Mouse (Mus musculus): Measurements from ENCODE around the gene Vamp1. TPM values are rescaled to one million over a fixed set of nuclear protein-coding genes. Genes with fewer than 3 reads are reported as not detected.
A peak's percentile ranks its signal among the peaks of the same experiment; 100 is the strongest.

Gene Vamp1
- polyA plus RNA-seq, 1 experiment from 2014 or later, result 5.5 TPM

DNA sequence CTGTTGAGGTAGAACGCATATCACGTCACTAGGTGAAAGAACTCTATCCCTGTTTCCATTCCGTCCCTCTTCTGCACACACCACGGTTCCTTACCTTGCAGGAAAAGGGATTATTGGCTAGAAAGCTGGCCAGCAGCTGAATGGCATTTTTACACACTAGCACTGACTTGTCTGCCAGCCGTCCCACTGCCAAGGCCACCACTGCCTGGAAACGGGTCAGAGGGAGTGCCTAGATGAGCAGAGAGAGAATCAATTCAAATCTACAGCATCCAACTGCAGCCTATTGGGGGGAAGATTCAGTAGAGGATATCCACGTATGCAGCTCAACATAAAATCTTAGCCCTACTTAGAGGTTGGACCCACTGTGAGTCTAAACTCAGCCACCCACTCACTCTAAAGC, 35.8 kb upstream of the Vamp1 start:
- Histone ChIP-seq H3K9ac (replicated peaks; ENCODE audit: low read length) (no peak overlapping the region), H3K27me3 (ENCODE audit: control insufficient read depth, insufficient read depth, low read length) (no peaks in the 10 kb centered on the region), H3K36me3 (ENCODE audit: control insufficient read depth, insufficient read depth, low read length) (peaks cover 96% of the 10 kb centered on the region), H3K4me2 (ENCODE audit: low read length) (no peak overlapping the region), H3K27ac (replicated peaks; ENCODE audit: low read depth, low read length) (no peak overlapping the region), H3K9me3 (ENCODE audit: control insufficient read depth, low read length) (no peaks in the 10 kb centered on the region), H3K4me3 (replicated peaks; ENCODE audit: low read depth, low read length) (no peak overlapping the region), H3K4me1 (ENCODE audit: control insufficient read depth, insufficient read depth, low read length) (no peaks in the 10 kb centered on the region)
- no peak for DNase-seq
- 93% methylated on average over 7 of the region's 7 CpGs for WGBS
- ATAC-seq (ENCODE audit: low FRiP score, low TSS enrichment), result no peak

DNA sequence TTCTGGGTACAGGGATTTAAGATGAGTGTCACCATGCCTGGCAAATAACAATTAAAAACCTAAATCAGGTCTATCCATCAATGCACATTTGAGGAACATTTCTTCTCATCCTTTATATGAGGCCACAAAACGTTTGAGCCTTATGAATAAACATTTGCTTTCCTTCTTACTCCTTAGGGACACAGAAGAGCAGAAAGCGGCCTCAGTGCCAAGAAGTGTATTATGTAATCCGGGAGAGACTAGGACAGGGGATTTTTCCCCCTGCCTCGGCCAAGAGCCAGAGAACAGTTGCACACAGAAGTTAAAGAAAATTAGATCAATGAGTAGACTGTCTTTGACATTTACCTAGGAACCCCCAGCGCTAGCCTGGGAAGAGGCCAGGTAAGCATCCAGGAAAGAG, 33.2 kb upstream of the Vamp1 start:
- Histone ChIP-seq H3K27ac (replicated peaks; ENCODE audit: low read depth, low read length) (no peak overlapping the region), H3K27me3 (ENCODE audit: control insufficient read depth, insufficient read depth, low read length) (no peaks in the 10 kb centered on the region), H3K9ac (replicated peaks; ENCODE audit: low read length) (no peak overlapping the region), H3K36me3 (ENCODE audit: control insufficient read depth, insufficient read depth, low read length) (peaks cover 96% of the 10 kb centered on the region), H3K4me3 (replicated peaks; ENCODE audit: low read depth, low read length) (no peak overlapping the region), H3K9me3 (ENCODE audit: control insufficient read depth, low read length) (no peaks in the 10 kb centered on the region), H3K4me2 (ENCODE audit: low read length) (no peak overlapping the region), H3K4me1 (ENCODE audit: control insufficient read depth, insufficient read depth, low read length) (no peaks in the 10 kb centered on the region)
- WGBS, result 63% methylated on average over 5 of the region's 5 CpGs
- DNase-seq (no peak), ATAC-seq (ENCODE audit: low FRiP score, low TSS enrichment) (no peak)

DNA sequence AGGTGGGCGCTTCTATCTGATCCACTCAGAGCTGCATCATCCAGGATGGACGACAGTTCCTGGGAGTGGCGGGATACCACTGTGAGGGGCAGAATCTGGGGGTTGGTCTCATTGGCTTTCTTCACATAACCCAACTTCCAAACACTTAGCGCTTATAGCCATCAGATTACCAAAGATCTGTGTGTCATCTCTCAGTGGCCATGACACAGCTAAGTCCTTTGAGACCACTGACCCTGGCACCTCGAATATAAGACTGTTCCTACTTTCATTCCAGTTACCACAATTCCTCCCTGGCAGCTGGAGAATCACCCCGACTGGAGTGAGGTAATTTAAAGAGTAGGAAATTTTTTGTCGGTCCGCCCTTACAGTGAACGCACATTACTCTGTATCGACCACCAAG, 29.1 kb upstream of the Vamp1 start:
- H3K9ac ChIP-seq (replicated peaks; ENCODE audit: low read length), result no peak overlapping the region
- 0 out of 2 replicates have a peak, but pooled peaks cover 3% of the 10 kb centered on the region for H3K4me1 ChIP-seq (ENCODE audit: control insufficient read depth, insufficient read depth, low read length)
- WGBS, result 95% methylated on average over 10 of the region's 10 CpGs
- H3K4me3 ChIP-seq (replicated peaks; ENCODE audit: low read depth, low read length), result no peak overlapping the region
- DNase-seq (no peak), ATAC-seq (ENCODE audit: low FRiP score, low TSS enrichment) (no peak)
- H3K4me2 ChIP-seq (ENCODE audit: low read length), result no peak overlapping the region
- H3K27me3 ChIP-seq (ENCODE audit: control insufficient read depth, insufficient read depth, low read length), result no peaks in the 10 kb centered on the region
- H3K36me3 ChIP-seq (ENCODE audit: control insufficient read depth, insufficient read depth, low read length), result peaks cover 81% of the 10 kb centered on the region
- no peak overlapping the region for H3K27ac ChIP-seq (replicated peaks; ENCODE audit: low read depth, low read length)
- no peaks in the 10 kb centered on the region for H3K9me3 ChIP-seq (ENCODE audit: control insufficient read depth, low read length)

DNA sequence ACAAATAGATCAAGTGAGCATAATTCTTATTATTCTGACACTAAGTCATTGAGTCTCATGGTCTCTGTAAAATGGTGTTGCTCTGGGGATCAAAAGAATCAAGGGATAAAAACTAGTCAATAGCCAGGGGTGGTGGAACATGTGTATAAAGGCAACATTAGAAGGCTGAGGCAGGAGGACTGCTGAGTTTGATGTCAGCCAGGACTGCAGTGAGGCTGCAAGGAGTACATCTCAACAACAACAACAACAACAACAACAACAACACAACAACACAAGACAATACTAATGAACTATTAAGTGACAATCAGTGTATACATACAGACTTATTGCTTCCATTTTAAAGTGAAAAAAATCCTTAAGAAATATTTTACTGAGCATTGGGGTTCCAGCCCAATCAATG, 24.5 kb upstream of the Vamp1 start:
- Histone ChIP-seq H3K9me3 (ENCODE audit: control insufficient read depth, low read length) (no peaks in the 10 kb centered on the region), H3K36me3 (ENCODE audit: control insufficient read depth, insufficient read depth, low read length) (peaks cover 54% of the 10 kb centered on the region), H3K4me1 (ENCODE audit: control insufficient read depth, insufficient read depth, low read length) (peaks cover 13% of the 10 kb centered on the region; the same call in 1 of the 2 replicates), H3K27me3 (ENCODE audit: control insufficient read depth, insufficient read depth, low read length) (no peaks in the 10 kb centered on the region), H3K27ac (replicated peaks; ENCODE audit: low read depth, low read length) (peak overlapping the region; percentile 99), H3K9ac (replicated peaks; ENCODE audit: low read length) (peak overlapping the region; percentile 62), H3K4me3 (replicated peaks; ENCODE audit: low read depth, low read length) (peak overlapping the region; percentile 69), H3K4me2 (ENCODE audit: low read length) (peak overlapping the region; percentile 71)
- no peak for ATAC-seq (ENCODE audit: low FRiP score, low TSS enrichment)
- DNase-seq, result peak; percentile 14

DNA sequence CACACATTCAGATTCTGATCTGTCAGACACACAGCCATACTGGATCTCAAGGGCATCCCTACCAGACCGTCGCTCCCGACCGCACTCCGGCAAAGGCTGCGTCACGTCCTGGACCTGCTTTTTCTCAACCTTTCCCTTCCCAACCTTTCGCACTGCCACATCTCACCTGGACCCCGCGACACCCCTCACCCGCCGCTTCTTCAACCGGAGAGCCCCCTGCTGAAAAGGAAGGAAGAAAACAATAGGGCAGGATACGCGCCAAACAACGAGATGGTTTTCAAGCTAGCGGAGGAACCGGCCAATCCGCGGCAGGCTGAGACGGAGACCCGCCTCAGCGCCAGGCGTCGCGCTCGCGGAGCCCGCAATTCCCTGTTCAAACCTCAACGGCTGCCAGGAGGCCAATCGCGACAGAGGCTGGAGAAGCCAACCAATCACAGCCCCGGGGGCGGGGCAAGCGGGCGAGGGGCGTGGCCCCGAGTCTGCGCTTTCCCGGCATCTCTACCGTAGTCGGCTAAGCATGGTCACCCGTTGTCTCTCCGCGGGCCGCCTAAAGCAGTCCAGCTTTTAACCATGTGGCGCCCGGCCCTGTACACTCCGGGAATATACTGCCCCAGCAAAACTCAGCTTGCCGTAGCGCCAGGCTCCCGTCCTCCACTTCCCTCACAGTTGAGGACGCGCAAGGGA, 23.9 kb upstream of the Vamp1 start, which contains the start of the genes Ncapd2 and Mrpl51:
Gene Ncapd2, minus strand, starts transcription at position 370 of the 684 bp plus-strand sequence.
Gene Mrpl51, plus strand, starts transcription at position 470 of the 684 bp plus-strand sequence.
- under 1% methylated on average over 54 of the region's 54 CpGs for WGBS
- H3K4me3 ChIP-seq (replicated peaks; ENCODE audit: low read depth, low read length), result peak within 1 kb of the TSS; percentile 69
- H3K9me3 ChIP-seq (ENCODE audit: control insufficient read depth, low read length), result no peaks in the 10 kb centered on the region
- H3K27ac ChIP-seq (replicated peaks; ENCODE audit: low read depth, low read length), result peak within 1 kb of the TSS; percentile 99
- peak within 1 kb of the TSS; percentile 71 for H3K4me2 ChIP-seq (ENCODE audit: low read length)
- peaks cover 14% of the 10 kb centered on the region; the same call in 1 of the 2 replicates for H3K4me1 ChIP-seq (ENCODE audit: control insufficient read depth, insufficient read depth, low read length)
- peak within 1 kb of the TSS; percentile 68 for H3K9ac ChIP-seq (replicated peaks; ENCODE audit: low read length)
- DNase-seq, result peak; percentile 99
- no peaks in the 10 kb centered on the region for H3K27me3 ChIP-seq (ENCODE audit: control insufficient read depth, insufficient read depth, low read length)
- H3K36me3 ChIP-seq (ENCODE audit: control insufficient read depth, insufficient read depth, low read length), result peaks cover 48% of the 10 kb centered on the region
- ATAC-seq (ENCODE audit: low FRiP score, low TSS enrichment), result peak; percentile 97

DNA sequence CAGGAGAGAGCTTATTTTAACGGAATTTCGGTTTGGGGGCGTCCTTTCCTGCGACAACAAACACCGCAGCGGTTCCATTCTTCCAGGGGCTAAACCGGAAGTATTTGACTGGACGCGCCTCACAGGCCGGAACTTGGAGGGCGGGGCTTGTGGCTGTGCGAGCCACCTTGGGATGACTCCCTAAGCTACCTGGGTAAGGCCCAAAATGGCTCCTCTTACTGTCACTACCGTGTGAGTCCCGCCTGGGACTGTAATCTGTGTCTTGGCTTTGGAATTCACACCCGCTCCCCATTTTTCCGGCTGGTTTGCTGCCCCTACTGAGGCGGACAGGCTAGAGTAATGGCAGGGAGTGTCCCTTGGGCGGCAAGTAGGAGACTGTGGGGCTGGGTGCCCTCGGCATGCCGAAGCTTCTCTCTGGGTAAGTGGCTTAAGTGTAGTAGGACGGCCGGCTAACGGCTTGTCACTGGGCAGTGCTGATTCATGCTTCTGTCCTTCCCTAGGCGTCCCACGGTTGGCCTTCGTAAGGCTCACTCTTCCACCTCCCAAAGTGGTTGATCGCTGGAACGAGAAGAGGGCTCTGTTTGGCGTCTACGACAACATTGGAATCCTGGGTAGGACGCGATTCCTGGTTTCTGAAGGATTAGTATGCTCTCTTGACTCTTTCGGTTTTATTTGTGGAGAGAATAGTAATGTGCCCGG, 23.2 kb upstream of the Vamp1 start:
- Histone ChIP-seq H3K27me3 (ENCODE audit: control insufficient read depth, insufficient read depth, low read length) (no peaks in the 10 kb centered on the region), H3K4me3 (replicated peaks; ENCODE audit: low read depth, low read length) (peak overlapping the region; percentile 69), H3K4me2 (ENCODE audit: low read length) (peak overlapping the region; percentile 71), H3K27ac (replicated peaks; ENCODE audit: low read depth, low read length) (peak overlapping the region; percentile 99), H3K36me3 (ENCODE audit: control insufficient read depth, insufficient read depth, low read length) (peaks cover 41% of the 10 kb centered on the region), H3K9me3 (ENCODE audit: control insufficient read depth, low read length) (no peaks in the 10 kb centered on the region), H3K4me1 (ENCODE audit: control insufficient read depth, insufficient read depth, low read length) (peaks cover 14% of the 10 kb centered on the region; the same call in 1 of the 2 replicates), H3K9ac (replicated peaks; ENCODE audit: low read length) (peak overlapping the region; percentile 68)
- peak; percentile 97 for DNase-seq
- WGBS, result under 1% methylated on average over 34 of the region's 34 CpGs
- peak; percentile 92 for ATAC-seq (ENCODE audit: low FRiP score, low TSS enrichment)

DNA sequence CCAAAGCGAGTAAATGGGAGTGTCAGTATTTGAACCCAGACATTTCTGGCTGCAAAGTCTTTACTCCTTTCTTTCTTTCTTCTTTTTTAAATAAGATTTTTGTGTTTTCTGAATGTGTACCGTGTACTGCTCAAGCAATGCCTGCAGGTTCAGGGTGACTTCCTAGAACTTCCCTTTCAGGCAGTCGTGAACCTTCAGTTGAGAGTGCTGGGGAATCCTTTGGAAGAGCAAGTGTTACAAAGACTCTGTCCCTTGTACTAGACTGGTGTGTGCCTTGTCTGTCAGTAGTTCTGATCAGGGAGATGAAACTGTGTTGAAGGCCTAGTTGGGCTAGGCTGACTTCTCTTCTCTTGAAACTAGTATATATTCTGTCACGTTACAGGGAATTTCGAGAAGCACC, 22.5 kb upstream of the Vamp1 start:
- no peak for ATAC-seq (ENCODE audit: low FRiP score, low TSS enrichment)
- peak overlapping the region; percentile 99; the same call in 1 of the 2 replicates for H3K27ac ChIP-seq (replicated peaks; ENCODE audit: low read depth, low read length)
- DNase-seq, result no peak

DNA sequence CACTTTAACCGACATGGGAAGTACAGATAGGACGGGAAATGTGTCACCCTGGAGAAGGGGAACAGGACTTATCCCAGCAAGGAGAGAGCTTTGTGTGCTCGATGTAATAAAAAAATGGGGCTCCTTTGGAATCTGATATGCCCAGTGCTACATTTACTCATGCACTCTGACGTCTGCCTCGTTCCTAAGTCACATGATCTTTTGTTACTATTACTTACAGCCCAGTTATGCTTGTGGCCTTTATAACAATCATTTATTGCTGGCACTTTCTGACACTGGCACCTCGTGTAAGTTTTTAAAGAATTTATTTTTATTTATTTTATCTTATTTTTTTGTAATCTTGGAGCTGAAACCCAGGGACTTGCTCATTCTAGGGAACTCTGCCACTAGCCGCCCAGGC, 22.0 kb upstream of the Vamp1 start:
- no peak overlapping the region for H3K27ac ChIP-seq (replicated peaks; ENCODE audit: low read depth, low read length)
- WGBS, result 90% methylated on average over 7 of the region's 7 CpGs
- H3K9ac ChIP-seq (replicated peaks; ENCODE audit: low read length), result no peak overlapping the region
- peaks cover 31% of the 10 kb centered on the region for H3K36me3 ChIP-seq (ENCODE audit: control insufficient read depth, insufficient read depth, low read length)
- DNase-seq (no peak), ATAC-seq (ENCODE audit: low FRiP score, low TSS enrichment) (no peak)
- H3K4me3 ChIP-seq (replicated peaks; ENCODE audit: low read depth, low read length), result no peak overlapping the region
- peaks cover 14% of the 10 kb centered on the region; the same call in 1 of the 2 replicates for H3K4me1 ChIP-seq (ENCODE audit: control insufficient read depth, insufficient read depth, low read length)
- H3K27me3 ChIP-seq (ENCODE audit: control insufficient read depth, insufficient read depth, low read length), result no peaks in the 10 kb centered on the region
- H3K9me3 ChIP-seq (ENCODE audit: control insufficient read depth, low read length), result no peaks in the 10 kb centered on the region
- peak overlapping the region; percentile 15; the same call in 1 of the 2 replicates for H3K4me2 ChIP-seq (ENCODE audit: low read length)

More for the DNA sequence above, 22.5 kb upstream of the Vamp1 start:
- no peaks in the 10 kb centered on the region for H3K9me3 ChIP-seq (ENCODE audit: control insufficient read depth, low read length)
- peaks cover 14% of the 10 kb centered on the region; the same call in 1 of the 2 replicates for H3K4me1 ChIP-seq (ENCODE audit: control insufficient read depth, insufficient read depth, low read length)
- peaks cover 34% of the 10 kb centered on the region for H3K36me3 ChIP-seq (ENCODE audit: control insufficient read depth, insufficient read depth, low read length)
- H3K4me2 ChIP-seq (ENCODE audit: low read length), result peak overlapping the region; percentile 71
- whole genome bisulfite sequencing, result 49% methylated on average over 5 of the region's 5 CpGs
- H3K4me3 ChIP-seq (replicated peaks; ENCODE audit: low read depth, low read length), result peak overlapping the region; percentile 69
- no peaks in the 10 kb centered on the region for H3K27me3 ChIP-seq (ENCODE audit: control insufficient read depth, insufficient read depth, low read length)
- H3K9ac ChIP-seq (replicated peaks; ENCODE audit: low read length), result peak overlapping the region; percentile 68

Measured in midbrain, embryonic 14.5 days (tissue).